Mouse (Mus musculus): ENCODE measurements around the gene Celf5.

GRCm38 (mm10) chr10:81425236-81425850 lies 57.2 kb downstream of the Celf5 start:
- TF ChIP-seq POLR2A (IDR thresholded peaks at IDR 0.05; ENCODE audit: borderline replicate concordance, insufficient read depth, low read length): no peak
- no peak for TF ChIP-seq CTCF (IDR thresholded peaks at IDR 0.05; ENCODE audit: borderline replicate concordance, insufficient read depth, low read depth, low read length)

All from cerebellum, adult 2 months (tissue).